Mouse (Mus musculus) neural tube, embryonic 14.5 days (tissue): Measurements from ENCODE around the gene Fat1. TPM values are rescaled to one million over a fixed set of nuclear protein-coding genes. Genes with fewer than 3 reads are reported as not detected.

Experiments
- ATAC-seq: fragments of 200-750 bp; cut with Nextera tagmentation; 2 replicates; pipeline ENCODE4 v1.8.0; 2017; ENCODE audit warnings: low read depth, mild to moderate bottlenecking, moderate TSS enrichment, moderate library complexity
- H3K27ac ChIP-seq: fragments of 300-500 bp; sonication (generic); 2 replicates; pipeline ENCODE4 v1.5.1; 2014; ENCODE audit warnings: low read depth, mild to moderate bottlenecking, control low read depth, low read length, moderate library complexity, mixed read lengths
- H3K27me3 ChIP-seq: fragments of 300-500 bp; sonication (generic); 2 replicates; pipeline ENCODE4 v1.6.1; 2014; ENCODE audit warnings: low read length; ENCODE audit not compliant: control insufficient read depth, insufficient read depth
- H3K36me3 ChIP-seq: fragments of 300-500 bp; sonication (generic); 2 replicates; pipeline ENCODE4 v1.6.1; 2014; ENCODE audit warnings: low read length, mixed read lengths; ENCODE audit not compliant: control insufficient read depth, insufficient read depth
- H3K4me1 ChIP-seq: fragments of 300-500 bp; sonication (generic); 2 replicates; pipeline ENCODE4 v1.6.1; 2014; ENCODE audit warnings: low read length; ENCODE audit not compliant: control insufficient read depth, insufficient read depth
- H3K4me2 ChIP-seq: fragments of 300-500 bp; sonication (generic); 2 replicates; pipeline ENCODE4 v1.6.1; 2014; ENCODE audit warnings: mild to moderate bottlenecking, low read depth, low read length, control low read depth
- H3K4me3 ChIP-seq: fragments of 300-500 bp; sonication (generic); 2 replicates; pipeline ENCODE4 v1.5.1; 2014; ENCODE audit warnings: low read depth, low read length, control low read depth, mixed read lengths
- H3K9ac ChIP-seq: fragments of 300-500 bp; sonication (generic); replicated peaks from 2 replicates; pipeline ENCODE4 v1.6.1; 2014; ENCODE audit warnings: low read depth, mild to moderate bottlenecking, control low read depth, low read length, mixed read lengths
- H3K9me3 ChIP-seq: fragments of 300-500 bp; sonication (generic); 2 replicates; pipeline ENCODE4 v1.6.1; 2016; ENCODE audit warnings: low read length; ENCODE audit not compliant: control insufficient read depth
- WGBS: fragments of 180-500 bp; shearing (Covaris S2); extraction: QIAGEN DNeasy Blood & Tissue Kit; methylation state at CpG from one replicate; pipeline ENCODE4 v1.1.7; 2014; 5-methylcytosine and 5-hydroxymethylcytosine counted together
- polyA plus RNA-seq: library from polyadenylated mRNA; unstranded; fragments of >200 nt; fragmentation: Nextera tagmentation; extraction: Ambion mirVana; gene quantifications from 2 replicates; pipeline ENCODE4 v1.2.1, GENCODE M21; 2014

The Fat1 gene
- polyA plus RNA-seq, 1 experiment from 2014 or later = 25.8 TPM

DNA sequence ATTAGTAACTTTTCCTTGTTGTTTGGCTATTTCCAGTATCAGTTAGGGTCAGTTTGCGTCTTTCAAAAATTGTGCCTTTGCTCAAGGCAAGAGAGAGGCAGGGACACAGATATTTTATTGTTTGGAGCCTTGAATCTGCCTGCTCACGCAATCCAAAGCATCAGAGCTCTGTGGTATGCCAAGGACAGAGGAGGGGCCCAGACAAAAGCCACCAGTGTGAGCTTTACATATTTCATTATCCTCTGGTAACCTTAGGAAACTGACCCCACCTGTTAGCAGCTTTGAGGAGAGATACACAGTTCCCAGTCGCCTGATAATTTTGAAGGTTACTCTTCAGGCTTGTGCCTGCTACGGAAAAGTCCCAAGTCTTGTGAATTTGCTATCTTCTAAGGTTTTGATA, 58.1 kb downstream of the Fat1 start:
- 62% methylated on average over 4 of the region's 4 CpGs for WGBS
- Histone ChIP-seq H3K9ac (no peak overlapping the region), H3K4me1 (peaks cover 8% of the 10 kb centered on the region), H3K27me3 (no peaks in the 10 kb centered on the region), H3K4me3 (no peak overlapping the region), H3K36me3 (no peaks in the 10 kb centered on the region), H3K27ac (no peak overlapping the region), H3K4me2 (no peak overlapping the region), H3K9me3 (no peaks in the 10 kb centered on the region)
- no peak for ATAC-seq

GRCm38 (mm10) chr8:44996493-44996892, 61.2 kb downstream of the Fat1 start:
- Histone ChIP-seq H3K4me3 (no peak overlapping the region), H3K4me1 (peaks cover 8% of the 10 kb centered on the region), H3K9ac (no peak overlapping the region), H3K27me3 (no peaks in the 10 kb centered on the region), H3K9me3 (no peaks in the 10 kb centered on the region), H3K36me3 (no peaks in the 10 kb centered on the region), H3K4me2 (no peak overlapping the region), H3K27ac (no peak overlapping the region)
- ATAC-seq = no peak
- 47% methylated on average over 3 of the region's 3 CpGs for WGBS

GRCm38 (mm10) chr8:44997321-44997720, 62.1 kb downstream of the Fat1 start:
- no peaks in the 10 kb centered on the region for H3K9me3 ChIP-seq
- H3K9ac ChIP-seq = no peak overlapping the region
- no peaks in the 10 kb centered on the region for H3K27me3 ChIP-seq
- H3K4me1 ChIP-seq = peaks cover 5% of the 10 kb centered on the region
- no peak overlapping the region for H3K4me2 ChIP-seq
- no peak overlapping the region for H3K4me3 ChIP-seq
- no peak overlapping the region for H3K27ac ChIP-seq
- ATAC-seq = no peak
- 83% methylated on average over 3 of the region's 3 CpGs for WGBS
- no peaks in the 10 kb centered on the region for H3K36me3 ChIP-seq

- Histone ChIP-seq H3K27me3 (no peaks in the 10 kb centered on the region), H3K9ac (no peak overlapping the region)
Observed at GRCm38 (mm10) chr8:44997829-44998228, 62.6 kb downstream of the Fat1 start.

DNA sequence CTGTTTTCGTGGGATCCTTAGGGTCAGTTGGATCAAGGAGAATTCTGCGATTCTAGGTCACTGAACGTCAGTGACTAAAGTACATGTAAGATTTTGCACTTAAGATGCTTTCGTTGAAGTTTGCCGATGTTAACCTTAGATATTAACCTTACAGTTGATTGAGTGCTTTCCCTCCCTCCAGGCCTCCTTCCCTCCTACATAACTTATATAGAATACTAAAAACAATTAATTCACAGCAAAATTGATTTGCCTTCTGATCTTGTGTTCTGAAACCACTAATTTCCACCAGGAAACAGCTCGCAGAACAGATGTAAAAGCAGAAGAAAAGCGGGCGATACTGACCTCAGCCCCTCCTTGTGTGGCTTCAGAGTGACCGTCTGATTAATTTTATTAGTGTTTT, 63.0 kb downstream of the Fat1 start:
- Histone ChIP-seq H3K4me3 (no peak overlapping the region), H3K9me3 (no peaks in the 10 kb centered on the region), H3K27me3 (no peaks in the 10 kb centered on the region), H3K9ac (no peak overlapping the region), H3K4me1 (peaks cover 14% of the 10 kb centered on the region), H3K27ac (no peak overlapping the region), H3K4me2 (peak overlapping the region; percentile 30; the same call in 1 of the 2 replicates), H3K36me3 (no peaks in the 10 kb centered on the region)
- ATAC-seq = no peak
- 45% methylated on average over 9 of the region's 9 CpGs for WGBS

More at GRCm38 (mm10) chr8:44997829-44998228, 62.6 kb downstream of the Fat1 start:
- no peaks in the 10 kb centered on the region for H3K36me3 ChIP-seq
- no peak overlapping the region for H3K4me3 ChIP-seq
- no peak for ATAC-seq
- H3K4me1 ChIP-seq = peaks cover 10% of the 10 kb centered on the region
- H3K27ac ChIP-seq = no peak overlapping the region
- no peaks in the 10 kb centered on the region for H3K9me3 ChIP-seq
- 34% methylated on average over 6 of the region's 6 CpGs for WGBS
- H3K4me2 ChIP-seq = no peak overlapping the region

DNA sequence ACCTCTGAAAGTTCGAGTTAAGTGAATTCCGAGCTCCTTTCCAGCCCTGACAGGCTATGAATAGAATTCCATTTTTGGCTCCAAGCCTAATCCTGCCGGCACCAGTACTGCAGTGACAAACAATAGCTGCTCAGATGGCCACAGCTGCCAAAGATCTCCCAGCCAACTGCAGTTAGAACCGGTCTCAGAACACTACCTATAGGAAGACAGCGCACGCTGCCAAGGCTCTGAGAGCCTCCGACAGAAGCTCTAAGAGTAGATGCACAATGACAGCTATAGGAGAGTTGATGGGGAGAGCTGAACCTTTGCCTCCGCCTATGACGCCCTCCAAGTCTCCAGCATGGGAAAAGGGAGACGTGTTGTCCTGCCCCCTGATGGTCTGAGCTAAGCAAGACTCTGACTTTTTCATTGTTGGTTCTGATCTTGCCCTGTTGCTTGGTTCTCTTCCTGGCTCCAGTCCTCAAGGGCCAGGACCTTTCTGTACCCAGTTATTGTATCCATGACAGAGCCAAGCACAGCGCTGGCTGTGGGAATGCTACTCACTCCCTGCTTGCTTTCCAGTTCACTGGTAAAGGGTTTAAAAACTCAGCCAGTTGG, 63.5 kb downstream of the Fat1 start:
- Histone ChIP-seq H3K4me3 (no peak overlapping the region), H3K27me3 (no peaks in the 10 kb centered on the region), H3K9ac (0 out of 2 replicates have a peak overlapping the region, but pooled peaks have one; percentile 22), H3K4me1 (peaks cover 14% of the 10 kb centered on the region), H3K4me2 (peak overlapping the region; percentile 30), H3K9me3 (no peaks in the 10 kb centered on the region), H3K27ac (peak overlapping the region; percentile 31; the same call in 1 of the 2 replicates), H3K36me3 (no peaks in the 10 kb centered on the region)
- 10% methylated on average over 11 of the region's 11 CpGs for WGBS
- peak; percentile 90 for ATAC-seq

GRCm38 (mm10) chr8:45001577-45002197, 66.4 kb downstream of the Fat1 start:
- Histone ChIP-seq H3K4me2 (no peak overlapping the region), H3K4me1 (peaks cover 10% of the 10 kb centered on the region), H3K4me3 (no peak overlapping the region), H3K9me3 (no peaks in the 10 kb centered on the region), H3K36me3 (no peaks in the 10 kb centered on the region), H3K27ac (no peak overlapping the region), H3K27me3 (no peaks in the 10 kb centered on the region), H3K9ac (no peak overlapping the region)
- WGBS = 67% methylated on average over 8 of the region's 8 CpGs
- no peak for ATAC-seq

GRCm38 (mm10) chr8:45002686-45003085, 67.4 kb downstream of the Fat1 start:
- H3K4me2 ChIP-seq = no peak overlapping the region
- no peaks in the 10 kb centered on the region for H3K36me3 ChIP-seq
- no peak overlapping the region for H3K27ac ChIP-seq
- 47% methylated on average over 4 of the region's 4 CpGs for WGBS
- no peak overlapping the region for H3K4me3 ChIP-seq
- no peaks in the 10 kb centered on the region for H3K27me3 ChIP-seq
- ATAC-seq = no peak
- peaks cover 10% of the 10 kb centered on the region for H3K4me1 ChIP-seq
- no peak overlapping the region for H3K9ac ChIP-seq
- no peaks in the 10 kb centered on the region for H3K9me3 ChIP-seq

DNA sequence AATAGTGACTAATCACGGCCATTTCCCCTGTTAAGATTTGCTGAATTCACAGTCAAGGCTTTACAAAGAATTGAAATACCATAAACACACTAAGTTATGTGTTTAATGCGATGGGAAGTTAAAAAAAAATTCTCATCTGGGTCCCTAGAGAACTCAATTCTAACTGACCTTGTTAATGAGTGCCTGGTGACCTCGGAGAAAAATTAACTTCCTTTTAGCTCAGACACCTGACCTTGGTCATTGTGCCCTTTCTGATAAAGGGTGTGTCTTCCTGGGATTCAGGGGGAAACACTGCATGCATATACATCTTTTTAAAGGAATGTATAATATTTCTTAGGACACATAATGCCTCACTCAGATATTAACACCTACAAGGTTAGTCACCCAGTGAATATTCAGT, 68.8 kb downstream of the Fat1 start:
- Histone ChIP-seq H3K4me1 (peaks cover 10% of the 10 kb centered on the region), H3K4me2 (no peak overlapping the region), H3K4me3 (no peak overlapping the region), H3K27ac (no peak overlapping the region), H3K9ac (no peak overlapping the region), H3K27me3 (no peaks in the 10 kb centered on the region), H3K9me3 (no peaks in the 10 kb centered on the region), H3K36me3 (no peaks in the 10 kb centered on the region)
- 62% methylated on average over 3 of the region's 3 CpGs for WGBS
- no peak for ATAC-seq
